Mouse (Mus musculus): ENCODE measurements at regions not wholly inside any gene's neighbourhood (a gene's known extent, or its start where the extent isn't known, plus 50 kb on each side); places are given as distances from the start of the nearest gene placed in this dataset.

- TF ChIP-seq POLR2A (IDR thresholded peaks at IDR 0.05; ENCODE audit: insufficient read length, low read depth) (no peak), USF1 (IDR thresholded peaks at IDR 0.05; ENCODE audit: low read depth) (no peak), E2F4 (IDR thresholded peaks at IDR 0.05; ENCODE audit: insufficient read depth) (no peak), TCF12 (IDR thresholded peaks at IDR 0.05; ENCODE audit: insufficient read depth, poor library complexity, severe bottlenecking) (no peak), CEBPB (IDR thresholded peaks at IDR 0.05; ENCODE audit: insufficient read depth, poor library complexity, severe bottlenecking) (no peak), MYOG (IDR thresholded peaks at IDR 0.05; ENCODE audit: control insufficient read depth in 1 of 3, insufficient read depth in 1 of 3, insufficient read length in 2 of 3, low read depth in 2 of 3) (no peak)
Observed at GRCm38 (mm10) chr16:90642671-90643070, 84.5 kb downstream of the Mis18a start.

Measured in myocyte (in vitro differentiated cells).